Mouse (Mus musculus) right cerebral cortex, postnatal 10 days (tissue): ENCODE measurements at regions not wholly inside any gene's neighbourhood (a gene's known extent, or its start where the extent isn't known, plus 50 kb on each side); places are given as distances from the start of the nearest gene placed in this dataset.

Experiments
- DNase-seq, 2 experiments: peaks; one replicate each; pipeline ENCODE4 v3.0.0; 2021; ENCODE audit warnings: low spot score in 2 of 2

GRCm38 (mm10) chr13:53807791-53808525 lies 247.5 kb downstream of the Drd1 start:
- DNase-seq: no peak

DNA sequence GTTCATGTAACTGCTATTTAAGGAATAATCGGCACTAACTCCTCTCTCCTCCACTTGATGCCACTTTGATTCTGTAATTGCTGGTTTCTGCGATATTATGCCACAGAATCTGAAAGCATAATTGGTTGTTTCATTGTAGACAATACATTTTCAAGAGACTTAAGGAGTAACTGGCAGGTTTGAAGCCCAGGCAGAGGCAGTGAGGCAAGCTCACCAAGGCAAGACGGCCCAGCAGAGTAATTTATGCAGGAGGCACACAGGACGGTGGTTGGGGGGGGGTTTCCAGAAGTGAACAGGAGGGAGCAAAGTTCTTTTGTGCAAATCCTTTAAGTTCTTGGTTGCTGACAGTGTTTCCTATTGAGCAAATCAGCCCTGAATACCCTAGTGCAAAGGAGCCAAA lies 249.6 kb downstream of the Drd1 start:
- no peak for DNase-seq

- no peak for DNase-seq
Observed at GRCm38 (mm10) chr13:53800978-53801377, 254.5 kb downstream of the Drd1 start.

DNA sequence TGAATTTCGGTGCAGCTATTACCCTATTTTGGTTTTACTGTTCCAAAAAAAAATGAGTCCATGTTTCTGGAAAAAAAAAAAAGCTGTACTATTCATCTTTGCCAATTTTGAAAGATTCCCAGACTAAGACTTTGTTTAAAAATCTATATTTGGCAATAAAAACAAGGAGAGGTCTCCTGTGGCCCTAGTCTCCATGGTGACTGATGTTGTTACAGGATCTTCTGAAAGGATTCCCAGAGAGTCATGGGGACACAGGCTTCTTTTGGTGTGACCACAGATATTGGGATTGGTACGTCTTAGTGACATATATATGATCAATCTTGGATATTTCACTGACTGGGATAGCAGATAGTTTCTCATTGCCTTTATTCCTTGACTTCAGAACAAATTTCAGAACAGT lies 266.7 kb downstream of the Drd1 start:
- DNase-seq: no peak

GRCm38 (mm10) chr13:53783492-53783891 lies 272.0 kb downstream of the Drd1 start:
- DNase-seq: peak; percentile 89 to 90

DNA sequence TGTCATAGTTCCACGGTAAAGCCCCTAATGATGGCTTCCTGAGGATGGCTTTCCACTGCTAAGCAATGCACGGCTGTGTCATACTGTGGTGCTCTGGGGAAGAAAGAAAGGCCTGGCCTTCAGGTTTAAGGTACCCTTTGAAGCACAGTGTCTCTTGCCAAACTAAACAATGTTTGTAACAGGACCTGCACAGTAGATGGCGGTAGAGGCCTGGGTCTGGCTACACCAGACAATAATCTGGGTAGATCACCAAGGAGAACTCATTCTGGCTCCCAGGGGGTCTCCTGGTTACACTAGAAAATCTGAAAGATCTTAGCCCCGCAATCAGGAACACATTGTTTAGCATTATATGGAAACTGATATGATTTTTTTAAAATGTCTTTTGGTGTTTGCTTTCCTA lies 276.4 kb downstream of the Drd1 start:
- peak; percentile 70 to 82 for DNase-seq

GRCm38 (mm10) chr13:53776421-53776820 lies 279.1 kb downstream of the Drd1 start:
- peak in 1 of 2 experiments; percentile 44 for DNase-seq

GRCm38 (mm10) chr13:53775687-53776086 lies 279.8 kb downstream of the Drd1 start:
- DNase-seq: no peak

- peak; percentile 73 to 82 for DNase-seq
Observed at GRCm38 (mm10) chr13:53764613-53765243, 290.8 kb downstream of the Drd1 start.

- DNase-seq: no peak
Observed at GRCm38 (mm10) chr13:53757576-53758237, 284.8 kb upstream of the Msx2 start.

DNA sequence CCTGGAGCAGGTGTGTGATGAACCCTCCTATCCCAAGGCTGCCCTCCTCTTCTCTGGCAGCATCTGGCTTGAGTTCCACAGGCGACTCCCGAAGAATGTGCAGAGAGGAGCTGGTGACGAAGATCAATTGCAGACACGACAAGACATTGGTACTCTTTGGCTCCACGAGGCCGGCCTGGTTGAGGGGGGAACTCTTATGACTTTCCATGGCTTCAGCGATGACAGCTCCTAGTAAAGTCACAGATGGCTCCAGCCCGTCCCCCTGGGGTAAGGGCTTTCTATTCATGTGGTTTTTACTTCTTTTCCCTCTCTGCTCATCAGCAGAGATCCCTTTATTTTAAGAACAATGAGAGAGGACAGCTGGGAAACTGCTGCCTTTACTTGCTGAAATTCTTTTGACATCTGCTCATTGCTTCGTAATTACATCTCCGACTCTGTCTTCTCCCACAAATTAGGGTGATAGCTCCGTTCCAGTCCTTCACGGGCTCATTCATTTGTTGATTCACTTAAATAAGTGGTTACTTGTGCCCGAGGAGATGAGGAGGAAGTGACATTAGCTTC lies 284.2 kb upstream of the Msx2 start:
- no peak for DNase-seq

GRCm38 (mm10) chr13:53755046-53755615 lies 282.3 kb upstream of the Msx2 start:
- no peak for DNase-seq

GRCm38 (mm10) chr13:53753049-53753448 lies 280.2 kb upstream of the Msx2 start:
- no peak for DNase-seq

DNA sequence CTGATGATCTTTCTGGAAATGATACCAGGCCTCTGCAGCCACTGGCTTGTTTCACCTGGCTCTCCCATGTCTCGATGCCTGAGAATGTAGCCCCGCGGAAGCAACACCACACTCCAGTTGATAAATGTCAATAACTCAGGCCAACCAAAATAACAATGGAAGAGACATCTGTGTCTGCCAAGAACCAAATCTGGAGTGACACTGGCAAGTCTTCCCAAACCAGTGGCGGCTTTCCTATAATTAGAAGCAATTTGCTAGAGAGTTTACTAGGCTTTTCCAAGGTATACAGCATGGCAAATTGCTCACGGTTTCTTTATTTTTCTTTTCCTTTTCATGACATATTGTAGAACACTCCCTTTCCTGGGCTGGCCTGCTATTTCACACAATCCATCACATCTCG lies 268.1 kb upstream of the Msx2 start:
- no peak for DNase-seq

GRCm38 (mm10) chr13:53739127-53739526 lies 266.3 kb upstream of the Msx2 start:
- DNase-seq: no peak

DNA sequence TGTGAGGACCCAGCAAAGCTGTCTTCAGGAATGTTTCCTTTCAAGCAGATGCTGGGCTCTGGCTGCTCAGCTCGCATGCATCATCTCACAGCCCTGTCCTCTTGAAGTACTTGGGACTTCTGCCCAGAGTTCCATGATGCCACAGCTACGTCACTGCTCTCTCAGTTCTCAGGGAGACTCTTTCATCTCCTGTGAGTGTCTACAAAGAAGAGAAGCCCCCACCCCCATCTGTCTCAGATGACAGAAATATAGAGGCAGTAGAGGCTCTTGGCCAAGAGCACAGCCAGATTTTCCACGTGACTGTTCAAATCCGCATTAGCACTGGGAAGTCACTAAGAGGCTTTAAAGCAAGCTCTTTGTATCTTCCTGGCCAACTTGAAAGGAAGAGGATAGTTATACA lies 262.1 kb upstream of the Msx2 start:
- DNase-seq: peak in 1 of 2 experiments; percentile 44

DNA sequence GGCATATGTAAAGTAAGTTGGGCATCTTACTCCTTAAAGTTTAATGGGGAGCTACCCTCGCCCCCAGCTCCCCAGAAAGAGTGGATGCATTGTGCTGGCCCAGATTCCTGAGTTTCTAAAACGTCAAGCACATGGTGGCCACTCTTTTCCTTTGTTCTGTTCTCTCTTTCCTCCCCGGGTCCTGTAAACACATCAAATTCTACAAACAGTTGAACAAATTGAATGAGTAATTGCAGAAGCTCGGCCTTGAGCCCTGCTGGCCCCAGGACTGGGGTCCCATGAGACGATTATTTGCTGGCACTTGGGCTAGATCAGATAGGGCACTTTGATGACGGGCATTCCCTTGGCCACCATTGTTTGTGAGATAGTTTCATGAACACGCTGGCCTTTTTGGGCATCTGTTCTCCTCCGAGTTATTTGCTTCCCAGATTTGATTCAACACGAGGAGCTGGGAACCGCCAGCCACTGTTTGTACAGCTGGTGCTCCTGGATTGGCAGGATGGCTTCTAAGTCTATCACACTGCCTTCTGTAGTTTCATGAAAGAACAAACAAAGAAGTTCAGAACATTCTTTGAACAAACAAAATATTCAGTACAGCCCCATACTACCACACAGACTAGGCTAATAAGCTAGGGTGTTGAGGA lies 257.5 kb upstream of the Msx2 start:
- DNase-seq: no peak

- no peak for DNase-seq
Observed at GRCm38 (mm10) chr13:53729848-53730247, 257.0 kb upstream of the Msx2 start.

DNA sequence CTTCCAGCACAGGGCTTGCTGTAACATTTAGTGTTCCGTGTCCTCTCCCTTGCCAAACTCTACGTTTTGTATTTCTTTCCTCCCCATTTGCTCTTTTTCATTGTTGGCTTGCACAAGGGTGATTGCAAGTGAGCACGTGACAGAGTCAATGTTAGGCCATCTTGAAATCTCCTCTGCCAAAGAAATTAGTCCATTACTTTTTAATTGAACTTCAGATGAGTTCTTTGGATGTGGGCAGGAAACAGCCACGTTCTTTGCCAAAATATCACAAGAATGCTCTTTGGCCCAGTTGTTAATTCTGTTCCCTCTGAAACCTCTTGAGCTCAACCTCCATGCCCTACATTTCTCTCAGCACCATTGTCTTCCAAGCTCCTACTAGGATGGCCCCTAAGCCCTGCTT lies 253.2 kb upstream of the Msx2 start:
- no peak for DNase-seq

DNA sequence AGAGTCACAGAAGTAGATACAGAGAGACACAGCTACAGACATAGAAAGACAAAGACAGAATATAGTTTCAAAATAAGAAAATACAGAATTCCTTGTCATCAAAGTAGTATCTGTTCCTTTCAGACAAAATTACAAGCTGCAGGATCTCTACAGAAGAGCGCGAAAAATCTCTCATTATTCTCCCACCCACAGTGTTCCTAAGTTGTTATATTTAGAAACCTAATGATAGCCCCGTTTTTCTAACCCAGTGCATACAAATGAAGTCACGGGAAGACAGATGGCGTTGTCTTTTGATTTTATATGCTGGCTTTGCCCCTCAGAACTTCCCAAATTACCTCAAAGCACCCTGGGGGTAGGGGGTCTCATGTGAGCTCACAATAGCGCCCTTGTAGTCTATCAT lies 250.0 kb upstream of the Msx2 start:
- no peak for DNase-seq

GRCm38 (mm10) chr13:53721038-53721463 lies 248.2 kb upstream of the Msx2 start:
- no peak for DNase-seq

DNA sequence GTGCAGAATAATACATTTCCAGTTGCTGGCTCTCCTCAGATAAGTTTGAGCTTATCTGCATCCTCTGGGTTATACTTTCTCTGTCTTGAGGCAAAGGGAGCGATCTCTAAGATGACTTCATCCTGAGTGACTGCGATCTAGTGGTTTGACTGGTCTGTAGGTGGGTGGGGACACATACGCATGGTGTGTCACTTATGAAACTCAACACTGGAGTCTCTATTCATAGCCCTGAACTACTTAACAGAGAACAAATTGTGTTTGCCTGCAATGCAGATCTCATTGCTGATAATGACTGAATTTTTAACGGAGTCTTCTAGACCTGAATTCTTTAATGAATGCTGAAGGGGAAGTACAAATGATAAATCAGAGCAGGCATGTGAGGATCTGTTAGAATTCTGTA lies 244.7 kb upstream of the Msx2 start:
- DNase-seq: no peak
